Mouse (Mus musculus) embryonic stem cell, embryonic (primary cell): ENCODE measurements around the gene Icam5.

Experiments
- CTCF ChIA-PET, 4 experiments: fragments of 300-600 bp in 2 of 4; fragments of 350-600 bp in 2 of 4; sonication (Branson Sonifier 250); formaldehyde crosslinking; loops; one replicate each; lab custom pipeline; 2022; ENCODE audit warnings: inconsistent platforms in 2 of 4; lab: Charles Lee
- POLR2A ChIA-PET, 4 experiments: fragments of 300-600 bp in 2 of 4; fragments of 350-600 bp in 2 of 4; sonication (Branson Sonifier 250); formaldehyde crosslinking; loops; one replicate each; lab custom pipeline; 2022; ENCODE audit warnings: antibody characterized with exemption in 4 of 4, inconsistent platforms in 1 of 4; lab: Charles Lee

The Icam5 gene

DNA sequence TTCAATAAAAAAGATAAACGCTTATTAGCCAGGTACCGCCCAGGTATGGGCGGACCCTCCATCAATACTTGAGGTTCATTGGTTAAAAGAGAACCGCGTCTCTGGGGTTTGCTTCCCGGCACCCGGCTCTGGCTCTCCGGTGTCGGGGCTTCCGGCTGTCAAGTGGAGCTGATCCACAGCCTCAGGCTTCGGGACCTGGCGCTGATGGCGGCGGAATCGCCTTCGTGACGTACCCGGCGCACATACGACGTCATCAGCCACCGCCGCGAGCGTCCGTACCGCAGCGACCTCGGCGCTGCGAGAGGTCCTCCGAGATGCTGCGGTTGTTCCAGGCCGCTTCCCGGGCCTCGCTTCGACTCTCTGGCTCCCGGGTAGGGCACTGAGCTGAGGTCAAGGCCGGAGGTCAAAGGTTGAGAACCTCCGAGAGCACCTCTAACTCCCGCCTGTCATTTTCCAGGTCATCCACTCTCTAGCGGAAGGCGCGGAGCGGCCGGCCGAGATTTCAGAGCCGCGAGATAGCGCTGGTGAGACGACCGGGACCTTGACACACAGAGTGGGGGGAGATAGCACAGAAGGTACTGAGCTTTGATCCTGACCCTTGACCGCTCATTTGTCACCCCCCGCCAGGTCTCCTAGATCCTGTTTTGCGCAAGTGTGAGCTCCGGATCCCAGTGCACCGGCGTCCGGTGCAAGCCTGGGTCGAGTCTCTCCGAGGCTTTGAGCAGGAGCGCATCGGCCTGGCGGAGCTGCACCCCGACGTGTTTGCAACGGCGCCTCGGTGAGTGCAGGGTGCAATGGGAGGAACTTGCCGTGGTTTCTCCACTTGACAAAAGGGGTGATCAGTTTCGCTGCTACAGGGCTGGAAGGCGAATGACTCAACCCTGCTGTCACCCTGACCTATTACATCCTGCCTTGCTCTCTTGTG, 29.0 kb upstream of the Icam5 start, which contains the start of gene Mrpl4:
Gene Mrpl4 (plus strand): TSS at position 112 of the 925 bp plus-strand sequence.
- POLR2A ChIA-PET = interaction anchor here (0.6 to 19.7 kb wide), 44 partner anchors 11 to 132 kb away, joined by 3 to 411 read pairs (median 5); partner anchors contain the start of genes Icam1 (in 4 of the 4), S1pr2 (in 3 of the 4), Icam4 (in 2 of the 4) and Eif3g (in 1 of the 4)
- CTCF ChIA-PET = interaction anchor here in 3 of 4 experiments (0.6 to 1.7 kb wide), 6 partner anchors 28 to 766 kb away, joined by 3 to 18 read pairs (median 4); no protein-coding TSS in a partner anchor

DNA sequence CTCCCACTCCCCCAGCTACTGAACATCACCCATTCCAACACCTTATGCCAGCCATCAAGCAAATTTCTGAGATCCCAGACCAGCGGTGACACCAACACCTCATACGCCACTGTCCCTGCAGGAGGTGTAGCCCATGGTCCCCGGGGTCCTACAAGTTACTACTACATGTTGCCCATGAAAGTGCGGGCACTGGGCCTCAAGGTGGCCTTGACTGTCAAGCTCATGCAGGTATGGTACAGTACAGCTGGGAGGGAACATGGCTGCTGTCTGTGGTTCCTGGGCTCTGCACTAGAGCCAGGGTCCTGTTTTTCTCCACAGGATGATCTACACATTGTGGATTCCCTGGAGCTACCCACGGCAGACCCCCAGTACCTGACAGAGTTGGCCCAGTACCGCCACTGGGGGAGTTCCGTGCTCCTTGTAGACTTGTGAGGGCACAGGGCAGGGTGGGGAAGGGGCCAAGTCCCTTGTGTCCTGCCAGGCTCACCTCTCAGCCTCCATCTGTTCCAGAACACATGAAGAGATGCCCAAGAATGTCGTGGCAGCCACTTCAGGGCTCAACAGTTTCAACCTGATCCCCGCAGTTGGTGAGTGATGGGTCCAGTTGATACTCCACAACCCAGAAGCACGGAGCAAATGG, 24.4 kb upstream of the Icam5 start:
- CTCF ChIA-PET = interaction anchor here (0.5 to 2.3 kb wide), 14 partner anchors 22 to 1059 kb away, joined by 3 to 7 read pairs (median 4); partner anchors contain the start of genes Icam4 (in 3 of the 4) and Eif3g (in 1 of the 4)
- POLR2A ChIA-PET = interaction anchor here in 3 of 4 experiments (0.6 to 3.6 kb wide), 15 partner anchors 8 to 211 kb away, joined by 3 to 13 read pairs (median 4); partner anchors contain the start of genes Icam1 (in 2 of the 3), Gm38431 (in 1 of the 3), Icam4 (in 1 of the 3) and Raver1 (in 1 of the 3)

DNA sequence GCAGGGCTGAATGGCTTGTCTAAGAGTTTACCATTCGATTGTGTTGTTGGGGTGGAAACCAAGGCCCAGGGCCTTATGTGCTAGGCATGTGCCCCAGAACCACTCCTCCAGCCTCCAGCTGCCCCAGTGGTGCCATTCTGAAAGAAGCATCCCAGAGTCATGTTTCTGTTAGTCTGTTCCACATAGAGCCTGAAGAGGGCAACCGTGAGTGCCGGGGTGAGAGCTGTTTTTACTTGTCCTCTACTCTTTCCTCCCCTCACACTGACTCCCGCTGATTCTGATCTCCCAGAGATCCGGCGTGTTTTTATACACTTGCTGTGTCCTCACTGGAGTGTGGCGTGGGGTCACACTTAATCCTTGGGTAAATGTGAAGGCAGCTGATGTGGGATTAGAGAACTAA, 23.9 kb upstream of the Icam5 start:
- ChIA-PET CTCF (interaction anchor here (0.5 to 2.3 kb wide), 21 partner anchors 10 to 1058 kb away, joined by 3 to 8 read pairs (median 4); partner anchors contain the start of genes Icam4 (in 3 of the 4) and Eif3g (in 2 of the 4)), POLR2A (interaction anchor here in 3 of 4 experiments (0.6 to 3.6 kb wide), 18 partner anchors 9 to 211 kb away, joined by 3 to 13 read pairs (median 4); partner anchors contain the start of genes Gm38431 (in 2 of the 3), Raver1 (in 2 of the 3), Eif3g (in 1 of the 3) and Icam1 (in 1 of the 3))

DNA sequence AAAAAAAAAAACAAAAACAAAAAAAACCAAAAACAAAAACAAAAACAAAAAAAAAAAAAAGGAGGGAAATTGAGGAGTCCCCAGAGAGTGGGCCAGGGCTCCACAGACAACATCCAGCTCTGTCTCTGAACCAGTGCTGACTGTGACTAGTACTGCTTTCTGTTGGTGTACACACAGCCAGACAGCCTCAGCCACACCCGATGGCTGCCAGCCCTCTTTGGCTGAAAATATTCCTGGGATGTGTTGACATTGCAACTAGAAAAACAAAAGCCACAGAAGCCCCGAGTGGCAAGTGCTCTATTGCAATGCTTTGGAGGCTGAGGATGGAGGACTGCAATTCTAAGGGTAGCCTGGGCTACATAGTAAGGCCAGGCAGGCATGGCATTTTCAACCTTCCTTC, 21.5 kb upstream of the Icam5 start:
- CTCF ChIA-PET = interaction anchor here in 2 of 4 experiments (0.6 to 1.4 kb wide), 5 partner anchors 10 to 127 kb away, joined by 3 to 5 read pairs (median 3); partner anchors contain the start of gene Icam4 (in 1 of the 2)

DNA sequence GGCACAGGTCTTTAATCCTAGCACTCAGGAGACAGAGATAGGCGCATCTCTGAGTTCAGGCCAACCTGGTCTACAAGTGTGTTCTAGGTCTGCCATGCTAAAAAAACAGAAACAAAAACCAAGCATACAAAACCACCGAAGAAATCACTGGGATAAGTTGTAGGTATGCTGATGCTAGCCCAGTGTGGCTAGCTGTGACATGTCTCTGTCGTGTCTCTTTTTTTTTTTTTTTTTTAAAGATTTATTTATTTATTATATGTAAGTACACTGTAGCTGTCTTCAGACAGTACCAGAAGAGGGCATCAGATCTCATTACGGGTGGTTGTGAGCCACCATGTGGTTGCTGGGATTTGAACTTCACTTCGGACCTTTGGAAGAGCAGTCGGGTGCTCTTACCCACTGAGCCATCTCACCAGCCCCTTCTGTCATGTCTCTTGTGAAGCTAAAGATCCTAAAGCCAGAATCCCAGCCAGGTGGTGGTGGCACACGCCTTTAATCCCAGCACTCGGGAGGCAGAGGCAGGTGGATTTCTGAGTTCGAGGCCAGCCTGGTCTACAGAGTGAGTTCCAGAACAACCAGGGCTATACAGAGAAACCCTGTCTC, 20.8 kb upstream of the Icam5 start:
- ChIA-PET POLR2A (interaction anchor here in 3 of 4 experiments (0.6 to 6.7 kb wide), 15 partner anchors 8 to 130 kb away, joined by 3 to 51 read pairs (median 3); partner anchors contain the start of genes Gm38431 (in 1 of the 3), Icam5 (in 1 of the 3) and Raver1 (in 1 of the 3)), CTCF (interaction anchor here in 3 of 4 experiments (0.6 to 1.9 kb wide), 7 partner anchors 18 to 419 kb away, joined by 3 to 15 read pairs (median 4); partner anchors contain the start of genes Icam4 (in 1 of the 3) and Icam5 (in 1 of the 3))

More for the DNA sequence above, 21.5 kb upstream of the Icam5 start:
- POLR2A ChIA-PET = interaction anchor here in 3 of 4 experiments (0.5 to 1.3 kb wide), 10 partner anchors 9 to 348 kb away, joined by 3 read pairs; no protein-coding TSS in a partner anchor

DNA sequence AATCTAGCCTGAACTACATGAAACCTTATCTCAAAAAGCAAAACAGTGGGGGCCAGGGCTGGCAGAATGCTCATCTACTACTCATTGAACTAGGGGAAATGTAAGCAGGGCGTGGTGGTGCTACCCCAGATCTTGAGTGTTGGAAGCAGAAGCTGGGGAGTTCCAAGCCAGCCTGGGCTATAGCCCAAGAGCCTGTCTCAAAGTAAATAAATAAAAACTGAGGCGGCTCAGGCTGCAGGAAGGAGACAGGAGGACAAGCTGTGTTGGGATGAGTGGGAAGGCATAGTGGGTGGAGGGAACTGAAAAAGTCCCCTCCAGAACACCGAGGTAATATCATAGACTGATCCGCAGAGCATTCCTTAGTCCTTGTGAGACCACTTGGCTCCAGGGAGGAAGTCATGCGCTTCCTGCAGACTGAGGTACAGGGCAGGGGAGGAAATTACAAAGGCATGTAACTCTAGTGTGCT, 20.0 kb upstream of the Icam5 start:
- ChIA-PET CTCF (interaction anchor here in 3 of 4 experiments (0.6 to 1.9 kb wide), 6 partner anchors 10 to 156 kb away, joined by 3 to 15 read pairs (median 4); partner anchors contain the start of genes Icam4 (in 2 of the 3) and Icam5 (in 1 of the 3)), POLR2A (interaction anchor here (0.7 to 6.7 kb wide), 20 partner anchors 9 to 209 kb away, joined by 3 to 51 read pairs (median 4); partner anchors contain the start of genes Gm38431 (in 2 of the 4), Icam5 (in 2 of the 4) and Raver1 (in 2 of the 4))

DNA sequence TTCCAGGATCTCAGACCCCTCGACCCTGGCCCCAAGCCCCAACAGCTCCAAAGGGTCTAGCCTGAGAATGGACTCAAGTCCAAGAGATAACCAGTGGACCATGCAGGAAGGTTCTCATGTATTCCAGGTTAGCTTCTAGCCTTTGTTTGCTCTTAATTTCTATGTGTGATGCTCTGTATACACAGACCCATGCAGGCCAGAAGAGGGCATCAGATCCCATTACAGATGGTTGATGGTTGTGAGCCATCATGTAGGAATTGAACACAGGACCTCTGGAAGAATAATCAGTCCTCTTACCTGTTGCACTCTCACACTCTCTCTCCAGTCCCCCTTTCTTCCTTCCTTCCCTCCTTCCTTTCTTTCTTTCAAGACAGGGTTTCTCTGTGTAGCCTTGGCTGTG, 19.5 kb upstream of the Icam5 start:
- ChIA-PET CTCF (interaction anchor here (0.6 to 1.9 kb wide), 10 partner anchors 9 to 827 kb away, joined by 3 to 15 read pairs (median 4); partner anchors contain the start of genes Icam4 (in 2 of the 4) and Icam5 (in 1 of the 4)), POLR2A (interaction anchor here (0.6 to 6.7 kb wide), 19 partner anchors 9 to 208 kb away, joined by 3 to 51 read pairs (median 4); partner anchors contain the start of genes Gm38431 (in 2 of the 4), Icam5 (in 2 of the 4) and Raver1 (in 2 of the 4))

DNA sequence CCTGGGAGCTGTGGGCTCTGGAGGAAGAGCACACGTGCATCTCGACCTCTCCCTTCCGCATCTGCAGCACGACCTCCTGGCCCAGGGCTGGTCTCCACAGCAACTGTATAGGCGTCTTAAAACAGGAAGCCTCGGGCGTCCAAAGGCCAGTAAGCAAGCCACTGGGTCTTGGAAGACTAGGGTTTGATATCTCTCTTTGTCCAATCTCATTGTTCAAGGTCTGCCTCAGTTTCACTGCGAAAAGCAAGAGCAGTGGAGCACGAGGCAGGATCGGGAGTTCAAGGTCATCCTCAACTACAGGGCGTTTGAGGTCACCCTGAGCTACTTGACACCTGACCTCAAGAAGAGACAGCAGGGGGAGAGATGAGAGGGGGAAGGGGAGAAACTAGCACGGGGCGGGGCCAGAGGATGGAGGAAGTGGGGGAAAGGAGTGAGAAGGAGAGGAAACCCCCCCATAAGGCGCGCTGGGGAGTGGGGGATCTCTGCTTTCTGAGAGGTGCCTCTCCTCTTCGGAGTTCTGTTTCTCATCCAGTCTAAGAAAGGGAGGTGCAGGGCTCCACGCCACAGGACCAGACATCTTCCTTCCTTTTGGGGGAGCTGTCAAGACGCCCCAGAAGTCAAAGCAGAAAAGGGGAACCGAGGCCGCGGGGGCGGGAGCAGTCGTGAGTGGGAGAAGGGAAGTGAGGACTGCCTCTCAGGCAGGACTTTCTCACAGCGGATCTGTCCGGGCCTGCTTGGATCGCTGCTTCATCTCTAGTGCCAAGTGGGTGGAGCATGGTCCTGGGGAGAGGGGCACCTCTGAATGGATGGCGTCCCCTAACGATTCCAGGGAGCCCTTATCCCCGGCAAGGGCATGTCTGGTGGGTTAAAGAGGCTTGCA, 16.9 kb upstream of the Icam5 start:
- ChIA-PET CTCF (interaction anchor here (0.6 to 2.2 kb wide), 10 partner anchors 15 to 265 kb away, joined by 3 to 20 read pairs (median 6); partner anchors contain the start of genes Icam4 (in 2 of the 4) and Ppan (in 1 of the 4)), POLR2A (interaction anchor here (0.6 to 7.0 kb wide), 123 partner anchors 8 to 1365 kb away, joined by 3 to 264 read pairs (median 5); partner anchors contain the start of genes Mrpl4 (in 4 of the 4), Eif3g (in 3 of the 4), Gm38431 (in 3 of the 4) and Icam5 (in 3 of the 4))

DNA sequence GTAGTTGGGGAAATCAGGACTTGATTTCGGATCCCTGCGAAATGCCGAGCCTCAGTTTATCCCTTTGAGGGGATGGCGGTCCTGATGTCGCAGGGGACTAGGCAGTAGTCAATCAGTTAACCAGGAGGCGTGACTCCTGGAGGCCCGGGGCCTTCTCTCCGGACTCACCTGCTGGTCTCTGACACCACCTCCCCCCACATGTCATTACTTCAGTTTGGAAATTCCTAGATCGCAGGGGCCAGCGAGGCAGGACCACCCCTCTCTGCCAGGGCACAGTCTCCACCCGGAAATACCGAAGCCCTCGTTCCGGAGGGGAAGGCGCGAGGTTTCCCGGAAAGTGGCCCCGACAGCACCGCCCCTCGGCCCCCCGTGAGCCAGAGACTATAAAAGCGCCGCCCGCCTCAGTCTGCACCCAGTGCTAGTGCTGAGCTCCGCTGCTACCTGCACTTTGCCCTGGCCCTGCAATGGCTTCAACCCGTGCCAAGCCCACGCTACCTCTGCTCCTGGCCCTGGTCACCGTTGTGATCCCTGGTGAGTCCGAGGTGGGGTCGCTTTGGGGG, 16.2 kb upstream of the Icam5 start, which contains the start of gene Icam1:
Gene Icam1 (plus strand): TSS at position 415 of the 560 bp plus-strand sequence.
- CTCF ChIA-PET = interaction anchor here (0.5 to 2.2 kb wide), 8 partner anchors 14 to 205 kb away, joined by 3 to 20 read pairs (median 4); partner anchors contain the start of genes Icam4 (in 2 of the 4) and Eif3g (in 1 of the 4)

DNA sequence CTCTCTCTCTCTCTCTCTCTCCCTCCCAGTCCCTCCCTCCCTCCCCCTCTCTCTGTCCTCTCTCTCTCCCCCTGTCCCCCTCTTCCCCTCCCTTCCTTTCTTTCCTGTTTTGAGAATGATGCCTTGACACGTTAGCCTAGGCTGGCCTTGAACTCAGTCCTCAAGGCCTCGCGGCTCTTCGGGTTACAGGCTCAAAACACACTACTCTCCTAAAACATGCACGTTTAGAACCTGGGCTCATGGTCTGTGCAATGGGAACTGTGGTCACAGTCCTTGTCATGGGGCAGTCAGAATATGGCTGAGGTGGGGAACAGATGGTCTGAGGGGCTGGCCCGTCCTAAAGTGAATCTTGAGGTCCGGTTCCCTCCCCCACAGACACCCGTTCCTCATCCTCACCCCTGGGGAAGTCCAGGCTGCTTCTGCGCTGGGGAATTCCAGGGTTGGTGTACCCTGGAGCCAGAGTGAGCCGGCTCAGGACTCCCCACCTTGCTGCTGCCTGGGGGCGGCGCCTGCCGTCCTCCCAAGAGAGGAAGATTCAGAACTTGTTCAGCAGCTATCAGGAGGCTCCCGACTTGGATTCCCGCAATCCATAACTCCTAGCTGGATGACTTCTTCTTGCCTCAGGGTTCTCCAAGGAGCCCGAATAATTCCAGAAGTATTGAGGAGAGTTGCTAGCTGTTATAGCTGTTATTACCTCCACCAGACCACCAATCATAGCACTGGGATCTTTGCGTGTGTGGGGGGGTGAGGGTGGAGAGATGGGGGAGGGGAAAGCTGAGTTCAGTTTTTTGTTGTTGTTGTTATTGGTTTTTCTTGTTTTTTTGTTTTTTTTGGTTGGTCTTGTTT, 15.3 kb upstream of the Icam5 start:
- ChIA-PET POLR2A (interaction anchor here (0.5 to 7.0 kb wide), 125 partner anchors 10 to 416 kb away, joined by 3 to 264 read pairs (median 4); partner anchors contain the start of genes Mrpl4 (in 4 of the 4), Eif3g (in 3 of the 4), Icam4 (in 3 of the 4) and Icam5 (in 3 of the 4)), CTCF (interaction anchor here in 3 of 4 experiments (0.5 to 2.2 kb wide), 9 partner anchors 13 to 204 kb away, joined by 3 to 20 read pairs (median 4); partner anchors contain the start of genes Icam4 (in 2 of the 3) and Eif3g (in 1 of the 3))

More for the DNA sequence above, 16.2 kb upstream of the Icam5 start, which contains the start of gene Icam1:
- POLR2A ChIA-PET = interaction anchor here (0.6 to 7.0 kb wide), 112 partner anchors 9 to 417 kb away, joined by 3 to 264 read pairs (median 5); partner anchors contain the start of genes Eif3g (in 4 of the 4), Mrpl4 (in 4 of the 4), Icam4 (in 3 of the 4) and Icam5 (in 3 of the 4)

DNA sequence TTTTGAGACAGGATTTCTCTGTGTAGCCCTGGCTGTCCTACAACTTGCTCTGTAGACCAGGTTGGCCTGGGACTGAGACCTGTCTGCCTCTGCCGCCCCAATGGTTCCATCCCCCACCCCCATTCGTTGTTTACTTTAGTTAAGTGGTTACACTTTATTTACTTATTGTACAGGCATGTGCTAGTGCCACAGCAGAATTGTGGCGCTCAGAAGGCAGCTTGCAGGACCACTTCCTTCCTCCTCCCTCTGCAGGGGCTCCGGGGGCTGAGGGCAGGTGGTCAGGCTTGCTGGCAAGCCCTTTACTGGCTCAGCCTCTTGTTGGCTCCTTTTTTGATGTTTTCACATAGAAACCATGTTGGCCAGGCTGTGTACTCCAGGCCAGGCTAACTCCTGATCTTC, 14.7 kb upstream of the Icam5 start:
- ChIA-PET CTCF (interaction anchor here in 2 of 4 experiments (1.2 to 2.2 kb wide), 5 partner anchors 13 to 203 kb away, joined by 3 to 10 read pairs (median 6); partner anchors contain the start of genes Eif3g (in 1 of the 2) and Icam4 (in 1 of the 2)), POLR2A (interaction anchor here in 3 of 4 experiments (0.5 to 7.0 kb wide), 53 partner anchors 9 to 273 kb away, joined by 3 to 264 read pairs (median 4); partner anchors contain the start of genes Icam4 (in 3 of the 3), Icam5 (in 3 of the 3), Gm38431 (in 2 of the 3) and Raver1 (in 2 of the 3))

DNA sequence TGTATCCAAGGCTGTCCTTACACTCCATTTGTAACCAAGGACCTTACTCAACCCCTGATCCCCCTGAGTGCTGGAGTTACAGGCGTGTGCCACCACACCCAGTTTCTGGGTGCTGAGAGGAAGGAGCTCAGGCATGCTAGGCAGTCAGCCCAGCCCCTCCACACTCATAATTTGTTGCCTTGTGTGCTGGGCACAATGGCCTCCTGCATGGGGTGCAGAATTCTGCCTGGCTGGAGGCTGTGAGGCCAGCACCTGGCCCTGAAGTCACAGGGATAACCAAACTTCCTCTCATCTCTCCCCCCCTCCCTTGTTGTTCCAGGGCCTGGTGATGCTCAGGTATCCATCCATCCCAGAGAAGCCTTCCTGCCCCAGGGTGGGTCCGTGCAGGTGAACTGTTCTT, 13.3 kb upstream of the Icam5 start:
- CTCF ChIA-PET = no interaction called here
- POLR2A ChIA-PET = interaction anchor here in 3 of 4 experiments (0.6 to 7.0 kb wide), 15 partner anchors 8 to 160 kb away, joined by 3 to 264 read pairs (median 4); partner anchors contain the start of genes Gm38431 (in 1 of the 3), Icam4 (in 1 of the 3), Icam5 (in 1 of the 3) and Raver1 (in 1 of the 3)

DNA sequence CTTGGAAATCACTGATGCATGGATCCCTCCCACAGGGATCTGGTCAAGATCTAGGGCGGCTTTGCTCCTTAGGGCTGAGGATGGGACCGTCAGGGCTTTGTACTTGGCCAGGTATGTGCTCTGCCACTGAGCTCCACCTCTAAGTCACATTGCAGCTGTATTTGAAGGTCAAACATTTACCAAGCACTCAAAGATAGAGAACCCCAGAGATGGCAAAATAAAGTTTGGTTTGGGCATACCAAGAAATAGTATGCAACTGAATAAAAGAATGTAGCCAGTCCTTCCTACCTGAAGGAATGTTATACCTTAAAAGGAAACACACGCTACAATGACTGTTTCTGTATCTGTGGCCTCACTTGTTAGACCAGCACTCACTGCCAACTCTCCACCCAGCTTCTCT, 10.5 kb upstream of the Icam5 start:
- CTCF ChIA-PET = interaction anchor here in 2 of 4 experiments (1.1 to 2.0 kb wide), 3 partner anchors 9 to 199 kb away, joined by 3 to 11 read pairs (median 4); partner anchors contain the start of gene Icam5 (in 1 of the 2)
- POLR2A ChIA-PET = interaction anchor here (0.7 to 2.8 kb wide), 13 partner anchors 9 to 69 kb away, joined by 3 to 14 read pairs (median 5); partner anchors contain the start of gene Icam5 (in 2 of the 4)
